Mouse (Mus musculus) neutrophil, adult 83 days (primary cell): ENCODE data around the gene Tubg2. TPM values are rescaled to one million over a fixed set of nuclear protein-coding genes. Genes with fewer than 3 reads are reported as not detected.

Experiments used
- total RNA-seq, 2 experiments: library from RNA; stranded (reverse); gene quantifications; one replicate each; pipeline ENCODE4 v1.2.4; 2023

The Tubg2 gene
- 1 to 10 TPM; 1.8 to 2.7 TPM for total RNA-seq

GRCm38 (mm10) chr11:101155728-101156371, at the start of gene Tubg2:
Tubg2 (plus strand) TSS chr11:101155907.

GRCm38 (mm10) chr11:101119761-101120544, 35.8 kb upstream of the Tubg2 start, which contains the start of the genes Retreg3 and Tubg1:
Retreg3 (minus strand) TSS chr11:101119893.
Tubg1 (plus strand) TSS chr11:101119938.

GRCm38 (mm10) chr11:101170354-101170810, 14.7 kb downstream of the Tubg2 start, which contains the start of gene Cntnap1:
Cntnap1 (plus strand) TSS chr11:101170523.

GRCm38 (mm10) chr11:101170811-101171610, 15.3 kb downstream of the Tubg2 start, which contains the start of gene Plekhh3:
Plekhh3 (minus strand) TSS chr11:101171351.

GRCm38 (mm10) chr11:101174851-101175628, 19.3 kb downstream of the Tubg2 start, which contains the start of gene Ccr10:
Ccr10 (minus strand) TSS chr11:101175443.

Other genes with a start within 250 kb of the Tubg2 start
- 100 to 1,000 TPM; 207 to 249 TPM for gene Stat3, start 216.4 kb upstream of the Tubg2 start, total RNA-seq
- gene Cavin1, start 185.0 kb upstream of the Tubg2 start, total RNA-seq = under 1 TPM; 0.46 to 0.77 TPM
- 100 to 1,000 TPM in 1 of 2 experiments, 10 to 100 TPM in 1; 91.3 to 101 TPM for gene Atp6v0a1, start 146.5 kb upstream of the Tubg2 start, total RNA-seq
- 1 to 10 TPM; 7.5 to 8.9 TPM for gene Naglu, start 85.9 kb upstream of the Tubg2 start, total RNA-seq
- 1 to 10 TPM in 1 of 2 experiments, under 1 TPM in 1; 0.59 to 1.1 TPM for gene Hsd17b1, start 77.5 kb upstream of the Tubg2 start, total RNA-seq
- gene Coasy, start 73.3 kb upstream of the Tubg2 start, total RNA-seq = 10 to 100 TPM; 13.1 to 15.3 TPM
- gene Mlx, start 68.6 kb upstream of the Tubg2 start, total RNA-seq = 10 to 100 TPM; 44.8 to 49.5 TPM
- 1 to 10 TPM; 6.7 to 8.6 TPM for gene Psmc3ip, start 60.5 kb upstream of the Tubg2 start, total RNA-seq
- gene Retreg3, start 36.0 kb upstream of the Tubg2 start, total RNA-seq = 10 to 100 TPM; 29.7 to 32.7 TPM
- 10 to 100 TPM; 17.5 to 20.9 TPM for gene Tubg1, start 36.0 kb upstream of the Tubg2 start, total RNA-seq
- under 1 TPM; 0.64 to 0.99 TPM for gene Cntnap1, start 14.6 kb downstream of the Tubg2 start, total RNA-seq
- 1 to 10 TPM; 2.9 to 3.2 TPM for gene Plekhh3, start 15.4 kb downstream of the Tubg2 start, total RNA-seq
- gene Ccr10, start 19.5 kb downstream of the Tubg2 start, total RNA-seq = under 1 TPM; 0.77 to 0.83 TPM
- gene Ezh1, start 70.6 kb downstream of the Tubg2 start, total RNA-seq = 10 to 100 TPM; 40.5 to 48.5 TPM
- not detected for gene Ramp2, start 90.1 kb downstream of the Tubg2 start, total RNA-seq
- gene Vps25, start 97.8 kb downstream of the Tubg2 start, total RNA-seq = 10 to 100 TPM; 59.3 to 60.8 TPM
- 1 to 10 TPM in 1 of 2 experiments, under 1 TPM in 1; 0.93 to 1.4 TPM for gene Wnk4, start 104.7 kb downstream of the Tubg2 start, total RNA-seq
- 1 to 10 TPM; 1.1 TPM for gene Cntd1, start 123.1 kb downstream of the Tubg2 start, total RNA-seq
- 10 to 100 TPM; 28.9 to 32.6 TPM for gene Coa3, start 123.2 kb downstream of the Tubg2 start, total RNA-seq
- 100 to 1,000 TPM; 134 to 148 TPM for gene Becn1, start 146.4 kb downstream of the Tubg2 start, total RNA-seq
- 10 to 100 TPM; 71.5 to 76.8 TPM for gene Psme3, start 160.3 kb downstream of the Tubg2 start, total RNA-seq
- 1 to 10 TPM; 3.7 to 4.9 TPM for gene Aoc2, start 169.2 kb downstream of the Tubg2 start, total RNA-seq
- gene Aoc3, start 174.7 kb downstream of the Tubg2 start, total RNA-seq = under 1 TPM; 0.13 to 0.18 TPM
- not detected for gene G6pc, start 211.7 kb downstream of the Tubg2 start, total RNA-seq